8 mouse cellular contexts compared by ENCODE assay signal in genomic region chr19:7039841-7040636, GRCm38 (mm10). TPM values are rescaled to one million over a fixed set of nuclear protein-coding genes. Genes with fewer than 3 reads are reported as not detected.
DNase-seq lines count a peak whose midpoint lies in the region; ATAC-seq lines count a peak whose summit lies in the region.

Stip1 (minus strand) TSS chr19:7039967.

- H3K4me1 ChIP-seq in hindbrain, embryonic 11.5 days (replicated peaks; ENCODE audit: control insufficient read depth, insufficient read depth, low read length), result peaks cover 6% of the 10 kb centered on the region; the same call in 1 of the 2 replicates

- no peaks in the 10 kb centered on the region for H3K9me3 ChIP-seq in hindbrain, embryonic 11.5 days (ENCODE audit: control insufficient read depth, low read length)

- H3K36me3 ChIP-seq in hindbrain, embryonic 11.5 days (ENCODE audit: control insufficient read depth, insufficient read depth, low read length), result no peaks in the 10 kb centered on the region

- ATAC-seq in hindbrain, embryonic 11.5 days (ENCODE audit: low FRiP score), result peak; percentile 99

- H3K27me3 ChIP-seq in hindbrain, embryonic 11.5 days (ENCODE audit: control insufficient read depth, insufficient read depth, low read length), result no peaks in the 10 kb centered on the region

- H3K4me3 ChIP-seq in hindbrain, embryonic 11.5 days (ENCODE audit: low read depth, low read length), result peak within 1 kb of the TSS; percentile 97

- peak within 1 kb of the TSS; percentile 96 for H3K9ac ChIP-seq in hindbrain, embryonic 11.5 days (ENCODE audit: low read depth, low read length)

- peak within 1 kb of the TSS; percentile 84 for H3K4me2 ChIP-seq in hindbrain, embryonic 11.5 days (replicated peaks; ENCODE audit: low read depth, low read length)

- peak within 1 kb of the TSS; percentile 89 for H3K27ac ChIP-seq in hindbrain, embryonic 11.5 days (ENCODE audit: low read depth, low read length)

- peak; percentile 100 for DNase-seq in Muller cell, postnatal 12 days (ENCODE audit: inconsistent ontology term)
- DNase-seq in cerebellum, adult 9-11 months, result peak; percentile 100
- DNase-seq in frontal cortex, adult 2 months (ENCODE audit: extremely low spot score in 1 of 2, low spot score in 1 of 2), result peak; percentile 99 to 100
- peak; percentile 98 for DNase-seq in hindbrain, embryonic 11.5 days (ENCODE audit: low spot score)
- peak; percentile 98 to 99 for DNase-seq in layer of hippocampus, postnatal 10 days (ENCODE audit: low spot score in 2 of 2)
- DNase-seq in lung, postnatal 10 days, result peak; percentile 100
- DNase-seq in ovary, postnatal 36 days (ENCODE audit: low spot score), result peak; percentile 98
- peak; percentile 99 for DNase-seq in thymus, postnatal 25 days

- under 1% methylated on average over 43 of the region's 49 CpGs for WGBS in hindbrain, embryonic 11.5 days

RNA-seq across cellular contexts. Expression of gene Stip1, which starts in this region (rescaled TPM):
- polyA plus RNA-seq in frontal cortex, adult 2 months (2012; rRNA removed), result 141 and 148 TPM in 2 replicates
- 376 and 390 TPM in 2 replicates for polyA plus RNA-seq in hindbrain, embryonic 11.5 days (2014; fragmentation: Nextera tagmentation; extraction: Ambion mirVana)
- 100 to 1,000 TPM; 126 to 148 TPM for total RNA-seq in layer of hippocampus, postnatal 10 days (2021)

Comparison
In these comparisons a context has a peak if more than half of its experiments do, and no peak if none do; other contexts are left out.
1. Peak in every context shown above with its lines: DNase-seq, ATAC-seq, H3K4me3 ChIP-seq and H3K27ac ChIP-seq.